Mouse (Mus musculus) testis, adult 2 months (tissue): ENCODE data around the gene Arhgap31.

Experiments
- CTCF ChIP-seq: fragments of 200-500 bp; IDR thresholded peaks from 2 replicates; pipeline ENCODE4 v1.5.1; 2012; ENCODE audit warnings: low read depth, mild to moderate bottlenecking, inconsistent platforms, low read length, moderate library complexity; ENCODE audit not compliant: control insufficient read depth, insufficient read depth, insufficient replicate concordance
- POLR2A ChIP-seq: fragments of 200-500 bp; IDR thresholded peaks from 2 replicates; pipeline ENCODE4 v1.6.1; 2012; ENCODE audit warnings: low read depth, mild to moderate bottlenecking, inconsistent platforms, low read length, moderate library complexity; ENCODE audit not compliant: control insufficient read depth

DNA sequence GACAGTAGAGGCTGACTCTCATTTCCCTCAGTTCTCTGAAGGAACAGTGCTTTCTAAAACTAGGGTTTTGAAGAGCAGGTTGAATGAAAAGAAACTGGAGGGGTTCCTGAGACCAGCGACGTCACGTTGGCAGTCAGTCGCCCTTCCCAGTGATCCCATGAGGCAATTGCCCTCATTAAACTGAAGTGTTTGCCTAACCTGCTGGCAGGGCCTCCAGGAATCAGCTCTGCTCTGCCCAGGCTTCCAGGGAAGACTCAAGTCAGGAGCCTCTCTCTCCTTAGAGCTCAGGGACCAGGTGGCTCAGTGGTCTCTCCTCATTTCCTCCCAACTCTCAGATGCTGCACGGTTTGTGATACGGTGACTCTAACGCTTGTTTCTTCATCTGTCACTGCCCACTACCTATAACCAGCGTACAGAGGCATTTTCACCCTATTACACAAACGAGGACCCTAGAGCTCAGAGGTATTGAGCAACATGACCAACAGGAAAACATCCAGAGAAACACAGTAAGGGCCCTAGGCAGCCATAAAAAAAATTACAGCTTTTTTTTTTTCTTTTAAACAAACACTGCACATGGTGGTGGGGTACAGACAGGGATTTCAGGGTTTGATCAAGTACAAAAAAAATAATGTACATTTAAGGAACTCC lies 64.2 kb downstream of the Arhgap31 start:
- TF ChIP-seq CTCF (no peak), POLR2A (no peak)
